Mouse (Mus musculus) NIH3T3 (cell line): Measurements from ENCODE around the gene Gfm1.

Experiments
- DNase-seq: peaks from one replicate; pipeline ENCODE4 v3.0.0-alpha.2; 2012; ENCODE audit warnings: low read depth

Gfm1 gene

GRCm38 (mm10) chr3:67496310-67496709 lies 66.4 kb downstream of the Gfm1 start:
- no peak for DNase-seq

GRCm38 (mm10) chr3:67497998-67498397 lies 68.1 kb downstream of the Gfm1 start:
- DNase-seq, result no peak

- no peak for DNase-seq
Measured at GRCm38 (mm10) chr3:67498773-67499405, 69.0 kb downstream of the Gfm1 start.

GRCm38 (mm10) chr3:67499406-67499791 lies 69.5 kb downstream of the Gfm1 start:
- no peak for DNase-seq

- DNase-seq, result no peak
Measured at GRCm38 (mm10) chr3:67503878-67504277, 74.0 kb downstream of the Gfm1 start.

GRCm38 (mm10) chr3:67505286-67505685 lies 75.4 kb downstream of the Gfm1 start:
- peak; percentile 52 for DNase-seq

GRCm38 (mm10) chr3:67508216-67508892 lies 78.5 kb downstream of the Gfm1 start:
- DNase-seq, result peak; percentile 55

GRCm38 (mm10) chr3:67512807-67513206 lies 82.9 kb downstream of the Gfm1 start:
- DNase-seq, result peak; percentile 92

GRCm38 (mm10) chr3:67514801-67515273 lies 84.9 kb downstream of the Gfm1 start:
- no peak for DNase-seq

GRCm38 (mm10) chr3:67515274-67515801 lies 85.4 kb downstream of the Gfm1 start, which contains the start of gene Rarres1:
TSS of gene Rarres1 (minus strand) at chr3:67515523.
- no peak for DNase-seq

GRCm38 (mm10) chr3:67520568-67521143 lies 90.8 kb downstream of the Gfm1 start:
- DNase-seq, result no peak

GRCm38 (mm10) chr3:67522709-67523108 lies 92.8 kb downstream of the Gfm1 start:
- no peak for DNase-seq

GRCm38 (mm10) chr3:67524768-67525167 lies 94.9 kb downstream of the Gfm1 start:
- no peak for DNase-seq
